Mouse (Mus musculus) neural tube, embryonic 15.5 days (tissue): Measurements from ENCODE around the gene Tenm2. TPM values are rescaled to one million over a fixed set of nuclear protein-coding genes. Genes with fewer than 3 reads are reported as not detected.
A peak's percentile ranks its signal among the peaks of the same experiment; 100 is the strongest.

Experiments
- ATAC-seq: fragments of 200-750 bp; cut with Nextera tagmentation; 2 replicates; pipeline ENCODE4 v1.8.0; 2017; ENCODE audit warnings: mild to moderate bottlenecking, moderate TSS enrichment, moderate library complexity; ENCODE audit not compliant: low FRiP score
- H3K27ac ChIP-seq: fragments of 300-500 bp; sonication (generic); replicated peaks from 2 replicates; pipeline ENCODE4 v1.5.1; 2015; ENCODE audit warnings: mild to moderate bottlenecking, inconsistent platforms
- H3K27me3 ChIP-seq: fragments of 300-500 bp; sonication (generic); replicated peaks from 2 replicates; pipeline ENCODE4 v1.6.1; 2015; ENCODE audit warnings: inconsistent platforms
- H3K36me3 ChIP-seq: fragments of 300-500 bp; sonication (generic); 2 replicates; pipeline ENCODE4 v1.6.1; 2015; ENCODE audit warnings: inconsistent platforms
- H3K4me1 ChIP-seq: fragments of 300-500 bp; sonication (generic); 2 replicates; pipeline ENCODE4 v1.6.1; 2015; ENCODE audit warnings: inconsistent platforms
- H3K4me2 ChIP-seq: fragments of 300-500 bp; sonication (generic); 2 replicates; pipeline ENCODE4 v1.6.1; 2015; ENCODE audit warnings: inconsistent platforms, mild to moderate bottlenecking, moderate library complexity
- H3K4me3 ChIP-seq: fragments of 300-500 bp; sonication (generic); replicated peaks from 2 replicates; pipeline ENCODE4 v1.5.1; 2015; ENCODE audit warnings: mild to moderate bottlenecking, inconsistent platforms
- H3K9ac ChIP-seq: fragments of 300-500 bp; sonication (generic); replicated peaks from 2 replicates; pipeline ENCODE4 v1.6.1; 2015; ENCODE audit warnings: mild to moderate bottlenecking, inconsistent platforms
- H3K9me3 ChIP-seq: fragments of 300-500 bp; sonication (generic); replicated peaks from 2 replicates; pipeline ENCODE4 v1.6.1; 2016; ENCODE audit warnings: inconsistent platforms
- WGBS: fragments of 180-500 bp; shearing (Covaris S2); methylation state at CpG from one replicate; pipeline ENCODE4 v1.1.7; 2015; ENCODE audit warnings: mixed read lengths; 5-methylcytosine and 5-hydroxymethylcytosine counted together
- polyA plus RNA-seq: library from polyadenylated mRNA; unstranded; fragments of >200 nt; fragmentation: Nextera tagmentation; extraction: Ambion mirVana; gene quantifications from 2 replicates; pipeline ENCODE4 v1.2.1, GENCODE M21; 2015

The Tenm2 gene
- polyA plus RNA-seq, 1 experiment from 2014 or later, result 34.7 TPM

- H3K27me3 ChIP-seq, result no peaks in the 10 kb centered on the region
- 41% methylated on average over 6 of the region's 6 CpGs for whole genome bisulfite sequencing
- no peaks in the 10 kb centered on the region for H3K9me3 ChIP-seq
- no peak for ATAC-seq
- H3K27ac ChIP-seq, result no peak overlapping the region
- H3K36me3 ChIP-seq, result no peaks in the 10 kb centered on the region
- no peak overlapping the region for H3K9ac ChIP-seq
- 0 out of 2 replicates have a peak, but pooled peaks cover 5% of the 10 kb centered on the region for H3K4me1 ChIP-seq
- H3K4me3 ChIP-seq, result no peak overlapping the region
- no peak overlapping the region for H3K4me2 ChIP-seq
Observed at GRCm38 (mm10) chr11:36292206-36292605, 943.6 kb downstream of the Tenm2 start.

GRCm38 (mm10) chr11:36286246-36286645 lies 949.5 kb downstream of the Tenm2 start:
- Histone ChIP-seq H3K9me3 (no peaks in the 10 kb centered on the region), H3K4me3 (no peak overlapping the region), H3K27ac (no peak overlapping the region), H3K4me2 (no peak overlapping the region), H3K4me1 (no peaks in the 10 kb centered on the region), H3K9ac (no peak overlapping the region), H3K27me3 (no peaks in the 10 kb centered on the region), H3K36me3 (no peaks in the 10 kb centered on the region)
- no peak for ATAC-seq
- WGBS, result 88% methylated on average over 6 of the region's 6 CpGs

DNA sequence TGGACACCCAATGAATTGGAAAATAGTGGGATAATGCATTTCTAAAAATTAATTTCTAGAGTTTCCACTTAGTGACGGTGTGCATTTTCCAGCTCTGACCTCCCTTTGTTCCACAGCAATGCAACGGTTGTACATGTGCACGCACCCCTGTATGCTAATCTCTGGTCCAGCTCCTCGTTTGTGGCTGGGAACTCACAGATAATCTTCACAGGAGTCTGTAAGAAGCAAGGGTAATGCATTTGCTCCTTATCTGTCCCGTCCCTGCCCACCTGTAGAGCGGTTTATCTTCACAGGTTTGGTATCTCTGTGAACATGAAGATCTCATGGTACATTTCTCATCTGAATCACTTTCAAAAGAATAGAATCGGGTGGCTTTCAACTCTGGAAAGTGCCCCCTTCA lies 955.2 kb downstream of the Tenm2 start:
- H3K9me3 ChIP-seq, result no peaks in the 10 kb centered on the region
- no peak overlapping the region for H3K27ac ChIP-seq
- H3K4me1 ChIP-seq, result peaks cover 15% of the 10 kb centered on the region
- H3K4me2 ChIP-seq, result no peak overlapping the region
- no peak overlapping the region for H3K9ac ChIP-seq
- H3K4me3 ChIP-seq, result no peak overlapping the region
- no peaks in the 10 kb centered on the region for H3K27me3 ChIP-seq
- no peaks in the 10 kb centered on the region for H3K36me3 ChIP-seq
- ATAC-seq, result no peak
- WGBS, result 85% methylated on average over 7 of the region's 7 CpGs

GRCm38 (mm10) chr11:36277903-36278215 lies 957.9 kb downstream of the Tenm2 start:
- no peak overlapping the region for H3K27ac ChIP-seq
- peaks cover 15% of the 10 kb centered on the region for H3K4me1 ChIP-seq
- ATAC-seq, result no peak
- no peaks in the 10 kb centered on the region for H3K36me3 ChIP-seq
- WGBS, result 71% methylated on average over 9 of the region's 9 CpGs
- H3K27me3 ChIP-seq, result no peaks in the 10 kb centered on the region
- no peaks in the 10 kb centered on the region for H3K9me3 ChIP-seq
- no peak overlapping the region for H3K4me3 ChIP-seq
- H3K4me2 ChIP-seq, result no peak overlapping the region
- no peak overlapping the region for H3K9ac ChIP-seq

- Histone ChIP-seq H3K4me1 (peaks cover 15% of the 10 kb centered on the region), H3K4me3 (no peak overlapping the region), H3K4me2 (peak overlapping the region; percentile 39), H3K9ac (no peak overlapping the region), H3K36me3 (no peaks in the 10 kb centered on the region), H3K27me3 (no peaks in the 10 kb centered on the region), H3K9me3 (no peaks in the 10 kb centered on the region), H3K27ac (peak overlapping the region; percentile 45; the same call in 1 of the 2 replicates)
- ATAC-seq, result peak; percentile 47; the same call in 1 of the 2 replicates
- 42% methylated on average over 20 of the region's 20 CpGs for WGBS
Observed at GRCm38 (mm10) chr11:36277192-36277902, 958.4 kb downstream of the Tenm2 start.

- Histone ChIP-seq H3K27me3 (no peaks in the 10 kb centered on the region), H3K9ac (no peak overlapping the region), H3K9me3 (no peaks in the 10 kb centered on the region), H3K36me3 (no peaks in the 10 kb centered on the region), H3K27ac (no peak overlapping the region), H3K4me2 (no peak overlapping the region), H3K4me1 (peaks cover 20% of the 10 kb centered on the region), H3K4me3 (no peak overlapping the region)
- WGBS, result 16% methylated on average over 5 of the region's 5 CpGs
- ATAC-seq, result no peak
Observed at GRCm38 (mm10) chr11:36276015-36276414, 959.7 kb downstream of the Tenm2 start.

- no peak for ATAC-seq
- Histone ChIP-seq H3K4me2 (no peak overlapping the region), H3K4me1 (peaks cover 17% of the 10 kb centered on the region), H3K27me3 (no peaks in the 10 kb centered on the region), H3K9me3 (no peaks in the 10 kb centered on the region), H3K36me3 (no peaks in the 10 kb centered on the region), H3K27ac (peak overlapping the region; percentile 33; the same call in 1 of the 2 replicates), H3K4me3 (no peak overlapping the region), H3K9ac (no peak overlapping the region)
- 43% methylated on average over 2 of the region's 2 CpGs for WGBS
Observed at GRCm38 (mm10) chr11:36272149-36272548, 963.6 kb downstream of the Tenm2 start.

DNA sequence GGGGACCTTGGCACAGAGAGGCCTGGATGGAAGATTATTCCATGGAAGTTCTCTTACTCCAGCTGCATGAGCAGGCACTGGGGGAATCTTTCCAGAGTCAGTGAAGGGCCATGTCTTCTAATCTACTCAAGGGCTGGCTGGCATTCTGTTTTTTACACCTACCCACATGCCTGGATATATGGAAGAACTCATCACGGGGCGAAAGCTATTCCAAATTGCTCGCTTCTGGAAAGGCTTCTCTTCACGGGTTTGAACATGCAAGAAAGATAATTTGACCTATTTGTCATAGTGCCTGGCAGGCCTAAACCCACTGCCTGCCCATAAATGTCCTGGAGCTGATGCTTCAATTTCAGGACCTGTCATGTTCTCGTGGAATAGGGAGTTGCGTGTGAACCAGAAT lies 965.8 kb downstream of the Tenm2 start:
- H3K4me3 ChIP-seq, result no peak overlapping the region
- H3K4me1 ChIP-seq, result peaks cover 15% of the 10 kb centered on the region
- peak; percentile 50 for ATAC-seq
- no peak overlapping the region for H3K9ac ChIP-seq
- H3K9me3 ChIP-seq, result no peaks in the 10 kb centered on the region
- H3K4me2 ChIP-seq, result no peak overlapping the region
- peak overlapping the region; percentile 24; the same call in 1 of the 2 replicates for H3K27ac ChIP-seq
- 57% methylated on average over 6 of the region's 6 CpGs for WGBS
- H3K27me3 ChIP-seq, result no peaks in the 10 kb centered on the region
- no peaks in the 10 kb centered on the region for H3K36me3 ChIP-seq

GRCm38 (mm10) chr11:36264776-36265466 lies 970.8 kb downstream of the Tenm2 start:
- 0 out of 2 replicates have a peak overlapping the region, but pooled peaks have one; percentile 22 for H3K4me2 ChIP-seq

DNA sequence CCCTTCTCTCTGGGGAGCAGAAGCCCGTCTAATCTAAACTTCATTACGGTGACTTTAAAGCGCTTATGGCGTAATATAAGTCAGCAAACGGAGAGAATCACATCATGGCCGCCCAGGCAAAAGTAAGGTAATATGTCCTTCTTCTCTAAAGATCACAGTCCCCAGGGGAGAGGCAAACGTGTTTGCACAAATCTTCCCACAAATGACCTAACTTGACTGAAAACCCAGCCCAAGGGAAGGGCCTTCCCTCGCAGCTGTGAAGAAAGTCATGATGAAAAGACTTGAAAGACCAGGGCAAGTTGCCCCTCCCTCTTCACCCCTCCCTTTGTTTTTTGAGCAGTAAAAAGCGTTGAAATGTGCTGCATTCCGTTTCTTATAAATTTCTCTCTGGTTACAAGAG lies 971.9 kb downstream of the Tenm2 start:
- Histone ChIP-seq H3K9ac (no peak overlapping the region), H3K27me3 (no peaks in the 10 kb centered on the region), H3K27ac (no peak overlapping the region), H3K4me3 (no peak overlapping the region), H3K36me3 (no peaks in the 10 kb centered on the region), H3K4me1 (peaks cover 25% of the 10 kb centered on the region), H3K4me2 (no peak overlapping the region), H3K9me3 (no peaks in the 10 kb centered on the region)
- WGBS, result 33% methylated on average over 10 of the region's 10 CpGs
- ATAC-seq, result no peak

More at GRCm38 (mm10) chr11:36264776-36265466, 970.8 kb downstream of the Tenm2 start:
- Histone ChIP-seq H3K9ac (no peak overlapping the region), H3K27ac (peak overlapping the region; percentile 54), H3K4me3 (no peak overlapping the region), H3K36me3 (no peaks in the 10 kb centered on the region), H3K27me3 (no peaks in the 10 kb centered on the region), H3K4me1 (peaks cover 22% of the 10 kb centered on the region), H3K9me3 (no peaks in the 10 kb centered on the region)
- 39% methylated on average over 17 of the region's 17 CpGs for WGBS
- ATAC-seq, result no peak

DNA sequence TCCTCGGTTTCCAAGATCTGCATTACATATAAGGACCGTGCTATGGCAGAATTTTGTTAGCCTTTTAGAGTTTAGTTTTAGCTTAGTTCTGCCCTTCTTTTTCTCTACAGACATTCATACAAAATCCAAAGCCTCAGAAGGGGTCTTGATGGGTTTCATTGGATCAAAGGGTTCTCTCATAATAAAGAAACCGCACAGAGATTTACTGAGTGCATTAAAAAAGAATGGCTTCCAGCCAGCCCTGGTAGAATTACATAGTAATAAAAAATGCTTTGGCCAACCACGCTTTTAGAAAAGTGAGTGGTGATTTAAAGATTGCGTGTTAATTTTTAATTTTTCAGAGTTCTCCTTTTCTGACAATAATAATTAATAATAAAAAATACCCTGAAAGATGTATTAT lies 978.6 kb downstream of the Tenm2 start:
- WGBS, result 57% methylated on average over 5 of the region's 5 CpGs
- H3K9ac ChIP-seq, result no peak overlapping the region
- no peak overlapping the region for H3K27ac ChIP-seq
- H3K27me3 ChIP-seq, result no peaks in the 10 kb centered on the region
- no peak overlapping the region for H3K4me3 ChIP-seq
- no peak overlapping the region for H3K4me2 ChIP-seq
- H3K4me1 ChIP-seq, result 0 out of 2 replicates have a peak, but pooled peaks cover 14% of the 10 kb centered on the region
- 0 out of 2 replicates have a peak, but pooled peaks cover 4% of the 10 kb centered on the region for H3K9me3 ChIP-seq
- H3K36me3 ChIP-seq, result no peaks in the 10 kb centered on the region
- ATAC-seq, result no peak

DNA sequence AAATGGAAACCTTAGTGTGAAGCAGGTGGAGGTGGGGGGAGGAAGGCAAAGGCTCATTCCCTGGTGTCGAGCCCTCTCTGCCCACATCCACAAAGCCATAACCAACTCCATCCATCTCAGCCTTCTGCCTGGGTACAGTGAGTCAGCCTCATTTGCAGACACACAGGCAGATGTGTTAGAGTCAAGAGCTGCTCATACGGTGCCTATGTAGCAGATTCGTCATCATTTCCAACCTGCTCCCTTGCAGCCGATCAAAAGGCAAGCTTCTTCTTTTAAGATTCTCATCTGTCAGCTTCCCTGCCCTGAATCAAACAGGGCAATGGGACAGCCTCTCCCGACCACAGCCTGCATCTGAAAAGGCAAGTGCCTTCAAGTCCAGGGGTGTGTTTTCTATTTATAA lies 979.0 kb downstream of the Tenm2 start:
- WGBS, result 66% methylated on average over 5 of the region's 5 CpGs
- ATAC-seq, result no peak

More for the DNA sequence above, 979.0 kb downstream of the Tenm2 start:
- Histone ChIP-seq H3K27ac (no peak overlapping the region), H3K4me1 (0 out of 2 replicates have a peak, but pooled peaks cover 14% of the 10 kb centered on the region), H3K9ac (no peak overlapping the region), H3K9me3 (0 out of 2 replicates have a peak, but pooled peaks cover 4% of the 10 kb centered on the region), H3K4me3 (no peak overlapping the region), H3K4me2 (no peak overlapping the region), H3K27me3 (no peaks in the 10 kb centered on the region), H3K36me3 (no peaks in the 10 kb centered on the region)
